Mouse (Mus musculus): ENCODE data around the gene Sfswap.

Gene Sfswap

GRCm38 (mm10) chr5:129529571-129529970 lies 28.6 kb downstream of the Sfswap start:
- no peak for DNase-seq (ENCODE audit: low spot score in 2 of 2)

GRCm38 (mm10) chr5:129533731-129534130 lies 32.7 kb downstream of the Sfswap start:
- DNase-seq (ENCODE audit: low spot score in 2 of 2), result no peak

- DNase-seq (ENCODE audit: low spot score in 2 of 2), result peak; percentile 39 to 46
These were observed 33.5 kb downstream of the Sfswap start for GRCm38 (mm10) chr5:129534500-129534899.

GRCm38 (mm10) chr5:129535021-129535420 lies 34.0 kb downstream of the Sfswap start:
- DNase-seq (ENCODE audit: low spot score in 2 of 2), result no peak

GRCm38 (mm10) chr5:129535431-129535830 lies 34.4 kb downstream of the Sfswap start:
- no peak for DNase-seq (ENCODE audit: low spot score in 2 of 2)

GRCm38 (mm10) chr5:129538826-129539225 lies 37.8 kb downstream of the Sfswap start:
- no peak for DNase-seq (ENCODE audit: low spot score in 2 of 2)

GRCm38 (mm10) chr5:129542236-129542635 lies 41.2 kb downstream of the Sfswap start:
- DNase-seq (ENCODE audit: low spot score in 2 of 2), result no peak

GRCm38 (mm10) chr5:129545787-129546186 lies 44.8 kb downstream of the Sfswap start:
- no peak for DNase-seq (ENCODE audit: low spot score in 2 of 2)

- no peak for DNase-seq (ENCODE audit: low spot score in 2 of 2)
These were observed 48.7 kb downstream of the Sfswap start for GRCm38 (mm10) chr5:129549716-129550115.

- DNase-seq (ENCODE audit: low spot score in 2 of 2), result no peak
These were observed 49.8 kb downstream of the Sfswap start for GRCm38 (mm10) chr5:129550790-129551189.

GRCm38 (mm10) chr5:129551991-129552390 lies 51.0 kb downstream of the Sfswap start:
- no peak for DNase-seq (ENCODE audit: low spot score in 2 of 2)

GRCm38 (mm10) chr5:129553642-129554041 lies 52.6 kb downstream of the Sfswap start:
- DNase-seq (ENCODE audit: low spot score in 2 of 2), result no peak

GRCm38 (mm10) chr5:129558591-129558990 lies 57.6 kb downstream of the Sfswap start:
- no peak for DNase-seq (ENCODE audit: low spot score in 2 of 2)

GRCm38 (mm10) chr5:129559283-129559682 lies 58.3 kb downstream of the Sfswap start:
- no peak for DNase-seq (ENCODE audit: low spot score in 2 of 2)

GRCm38 (mm10) chr5:129562342-129562741 lies 61.3 kb downstream of the Sfswap start:
- no peak for DNase-seq (ENCODE audit: low spot score in 2 of 2)

GRCm38 (mm10) chr5:129568596-129568995 lies 67.6 kb downstream of the Sfswap start:
- no peak for DNase-seq (ENCODE audit: low spot score in 2 of 2)

- no peak for DNase-seq (ENCODE audit: low spot score in 2 of 2)
These were observed 77.2 kb downstream of the Sfswap start for GRCm38 (mm10) chr5:129578201-129578600.

- DNase-seq (ENCODE audit: low spot score in 2 of 2), result no peak
These were observed 79.0 kb downstream of the Sfswap start for GRCm38 (mm10) chr5:129580046-129580445.

- DNase-seq (ENCODE audit: low spot score in 2 of 2), result peak; percentile 42 to 47
These were observed 79.6 kb downstream of the Sfswap start for GRCm38 (mm10) chr5:129580572-129580971.

- peak in 1 of 2 experiments; percentile 57 for DNase-seq (ENCODE audit: low spot score in 2 of 2)
These were observed 80.0 kb downstream of the Sfswap start for GRCm38 (mm10) chr5:129581015-129581414.

GRCm38 (mm10) chr5:129583331-129583730 lies 82.3 kb downstream of the Sfswap start:
- no peak for DNase-seq (ENCODE audit: low spot score in 2 of 2)

- DNase-seq (ENCODE audit: low spot score in 2 of 2), result peak; percentile 86 to 89
These were observed 83.0 kb downstream of the Sfswap start, which contains the start of gene Mmp17 for GRCm38 (mm10) chr5:129583761-129584582. Mmp17 (plus strand) TSS chr5:129584169.

Data from frontal cortex, postnatal 14 days (tissue).